Mouse (Mus musculus) adrenal gland, postnatal 0 days (tissue): ENCODE measurements around the gene Eif2ak3. TPM values are rescaled to one million over a fixed set of nuclear protein-coding genes. Genes with fewer than 3 reads are reported as not detected.

Experiments used
- polyA plus RNA-seq: library from polyadenylated mRNA; unstranded; fragments of >200 nt; fragmentation: Nextera tagmentation; extraction: Ambion mirVana; gene quantifications from 2 replicates; pipeline ENCODE4 v1.2.1, GENCODE M21; 2015

Eif2ak3 gene
- 6.2 and 7.8 TPM in 2 replicates for polyA plus RNA-seq

DNA sequence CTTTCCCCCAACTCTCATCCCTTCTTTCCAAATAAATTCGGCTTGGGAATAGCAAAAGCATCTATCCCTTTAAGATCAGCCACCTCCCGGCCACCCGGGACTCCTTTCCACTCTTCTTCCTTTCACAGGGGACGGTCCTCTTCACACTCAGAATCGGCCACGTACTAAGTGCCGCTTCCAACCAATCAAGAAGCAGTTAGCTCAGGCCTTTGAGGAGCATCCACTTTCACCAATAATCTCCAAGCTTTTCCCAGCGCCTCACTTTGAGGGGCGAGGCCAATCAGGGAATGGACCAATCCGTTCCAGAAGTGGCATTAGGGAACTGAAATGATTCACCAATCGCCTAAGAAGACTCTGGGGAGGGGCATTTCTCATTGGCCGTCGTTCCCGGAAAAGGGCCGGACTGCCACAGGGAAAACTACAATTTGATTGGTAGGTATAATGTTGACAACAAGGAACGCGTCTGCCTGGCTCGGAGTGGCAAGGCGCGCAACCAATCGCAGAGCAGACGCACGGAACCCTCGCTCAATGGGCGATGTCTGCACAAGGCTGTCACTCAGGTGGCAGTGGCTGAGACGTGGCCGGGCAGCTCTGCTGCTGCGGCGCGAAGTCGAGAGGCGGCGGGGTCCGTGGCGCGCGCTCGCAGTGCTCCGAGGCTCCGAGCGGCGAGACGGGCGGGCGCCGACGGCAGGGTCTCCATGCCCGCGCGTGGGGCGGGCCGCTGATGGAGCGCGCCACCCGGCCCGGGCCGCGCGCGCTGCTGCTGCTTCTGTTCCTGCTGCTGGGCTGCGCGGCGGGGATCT, at the start of gene Eif2ak3:
Eif2ak3 (plus strand) TSS at position 514 of the 803 bp plus-strand sequence.

DNA sequence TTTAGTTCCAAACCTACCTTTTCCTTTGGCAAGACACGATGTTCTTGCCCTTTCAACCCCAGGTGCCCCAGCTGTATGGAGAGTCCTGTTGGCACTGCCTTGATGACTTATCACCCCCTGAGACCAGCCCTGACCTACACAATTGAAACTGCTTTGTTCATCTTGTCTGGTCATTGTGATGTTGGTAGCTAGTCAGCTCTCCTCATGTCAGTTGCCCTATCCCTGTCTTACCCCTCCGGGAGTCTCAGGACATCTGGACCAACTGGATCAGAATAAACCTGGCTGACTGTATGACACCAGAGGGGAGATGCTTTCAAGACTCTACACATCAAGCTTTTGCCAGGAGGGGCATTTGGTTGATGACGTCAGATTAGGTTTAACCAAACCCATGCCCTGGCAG, 74.5 kb downstream of the Eif2ak3 start, which contains the start of gene Tex37:
Tex37 (minus strand) TSS at position 101 of the 400 bp plus-strand sequence.

Other genes starting within 250 kb of the Eif2ak3 start
- gene Rpia, start 52.3 kb upstream of the Eif2ak3 start, polyA plus RNA-seq = 2.4 and 2.7 TPM in 2 replicates
- not detected in 2 replicates for gene Tex37, start 74.4 kb downstream of the Eif2ak3 start, polyA plus RNA-seq
- gene Foxi3, start 112.0 kb downstream of the Eif2ak3 start, polyA plus RNA-seq = not detected in 2 replicates